Comparison of ENCODE assay signal across 12 mouse cellular contexts in the genomic region with DNA sequence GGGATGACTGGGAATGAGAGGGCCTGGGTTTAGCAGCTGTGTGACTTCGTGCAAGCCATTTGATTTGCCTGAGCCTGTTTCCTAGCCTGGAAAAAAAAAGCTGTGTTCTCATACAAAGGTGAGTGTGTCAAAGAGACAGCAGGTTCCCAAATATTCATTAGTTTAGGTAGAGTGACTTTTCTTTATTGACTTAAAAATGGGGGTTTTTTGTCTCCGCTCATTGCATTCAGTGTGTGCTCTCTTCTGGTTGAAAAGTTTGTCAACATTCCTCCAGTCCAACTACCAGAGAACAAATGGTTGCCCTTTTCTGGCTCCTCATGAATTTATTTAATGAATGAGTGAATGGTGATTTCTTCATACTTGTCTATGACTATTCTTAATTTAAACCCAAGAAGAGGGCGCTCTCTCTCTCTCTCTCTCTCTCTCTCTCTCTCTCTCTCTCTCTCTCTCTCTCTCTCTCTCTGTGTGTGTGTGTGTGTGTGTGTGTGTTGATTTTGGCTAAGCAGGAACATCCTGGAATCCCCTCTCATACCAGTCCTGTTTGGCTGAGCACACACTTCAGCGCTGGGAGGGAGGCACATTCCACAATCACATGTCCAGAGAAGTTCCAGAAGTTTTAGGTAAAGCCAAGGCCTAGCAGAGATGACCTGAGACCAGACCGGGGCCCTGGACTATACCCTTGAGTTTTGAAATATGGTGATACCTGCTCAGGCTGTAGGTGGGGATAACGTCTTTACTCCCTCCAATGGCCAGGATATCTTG. TPM values are rescaled to one million over a fixed set of nuclear protein-coding genes. Genes with fewer than 3 reads are reported as not detected.
A peak's percentile ranks its signal among the peaks of the same experiment; 100 is the strongest.
DNase-seq lines count a peak whose midpoint lies in the region; ATAC-seq lines count a peak whose summit lies in the region.
"Had no signal": no experiment of that assay in that cellular context is flagged by ENCODE, and none has a peak within 500 bp of the region (broad histone marks: within the 10 kb centered on the region; RNA-seq: fewer than 3 reads in every experiment).

No protein-coding gene starts in this region.

- peak overlapping the region; percentile 80 for H3K9ac ChIP-seq in heart, embryonic 11.5 days (ENCODE audit: low read depth, low read length)
- peak overlapping the region; percentile 58; the same call in 1 of the 2 replicates for H3K9ac ChIP-seq in hindbrain, embryonic 13.5 days
- no peak overlapping the region for H3K9ac ChIP-seq in neural tube, embryonic 14.5 days (replicated peaks; ENCODE audit: low read depth, low read length)
- H3K9ac ChIP-seq: liver, embryonic 13.5 days had no signal

- H3K27ac ChIP-seq in heart, embryonic 11.5 days (ENCODE audit: low read depth, low read length) = peak overlapping the region; percentile 63; the same call in 1 of the 2 replicates
- peak overlapping the region; percentile 62 for H3K27ac ChIP-seq in hindbrain, embryonic 13.5 days
- H3K27ac ChIP-seq in neural tube, embryonic 14.5 days (ENCODE audit: low read depth, low read length) = 0 out of 2 replicates have a peak overlapping the region, but pooled peaks have one; percentile 41
- H3K27ac ChIP-seq: liver, embryonic 13.5 days had no signal

- ATAC-seq in heart, embryonic 11.5 days (replicated peaks; ENCODE audit: insufficient number of reproducible peaks, low FRiP score, low TSS enrichment) = no peak
- ATAC-seq in hindbrain, embryonic 13.5 days (ENCODE audit: low FRiP score) = no peak
- ATAC-seq in neural tube, embryonic 14.5 days (ENCODE audit: low read depth) = no peak
- ATAC-seq: CD4-positive, CD25-positive, alpha-beta regulatory T cell, adult 4 months had no signal

- H3K9me3 ChIP-seq in heart, embryonic 11.5 days (replicated peaks; ENCODE audit: control insufficient read depth, low read length) = peaks cover 4% of the 10 kb centered on the region
- no peaks in the 10 kb centered on the region for H3K9me3 ChIP-seq in hindbrain, embryonic 13.5 days
- no peaks in the 10 kb centered on the region for H3K9me3 ChIP-seq in neural tube, embryonic 14.5 days (ENCODE audit: control insufficient read depth, low read length)

- H3K4me1 ChIP-seq in heart, embryonic 11.5 days (ENCODE audit: control insufficient read depth, insufficient read depth, low read length) = peaks cover 26% of the 10 kb centered on the region; the same call in 1 of the 2 replicates
- peaks cover 35% of the 10 kb centered on the region for H3K4me1 ChIP-seq in hindbrain, embryonic 13.5 days (replicated peaks)
- peaks cover 17% of the 10 kb centered on the region for H3K4me1 ChIP-seq in neural tube, embryonic 14.5 days (ENCODE audit: control insufficient read depth, insufficient read depth, low read length)
- H3K4me1 ChIP-seq: liver, embryonic 13.5 days had no signal

- peak overlapping the region; percentile 57 for H3K4me3 ChIP-seq in heart, embryonic 11.5 days (ENCODE audit: low read depth, low read length)
- peak overlapping the region; percentile 60 for H3K4me3 ChIP-seq in hindbrain, embryonic 13.5 days
- H3K4me3 ChIP-seq in neural tube, embryonic 14.5 days (ENCODE audit: low read depth, low read length) = peak overlapping the region; percentile 58
- H3K4me3 ChIP-seq: liver, embryonic 13.5 days had no signal

- peak overlapping the region; percentile 71 for H3K4me2 ChIP-seq in heart, embryonic 11.5 days
- peak overlapping the region; percentile 96 for H3K4me2 ChIP-seq in hindbrain, embryonic 13.5 days
- peak overlapping the region; percentile 99 for H3K4me2 ChIP-seq in neural tube, embryonic 14.5 days (ENCODE audit: low read depth, low read length)
- H3K4me2 ChIP-seq: liver, embryonic 13.5 days had no signal

- intact Hi-C loops in left cerebral cortex, postnatal 10 days (cut with DNase I) = loop anchor here (10.0 kb wide), 1 partner anchor 106 kb away; no protein-coding TSS in a partner anchor

- 41% methylated on average over 6 of the region's 6 CpGs for WGBS in heart, embryonic 11.5 days (ENCODE audit: insufficient replicate concordance)
- WGBS in hindbrain, embryonic 13.5 days = 56% methylated on average over 6 of the region's 6 CpGs
- WGBS in neural tube, embryonic 14.5 days = 63% methylated on average over 6 of the region's 6 CpGs

- H3K36me3 ChIP-seq in heart, embryonic 11.5 days (ENCODE audit: control insufficient read depth, insufficient read depth, low read length) = no peaks in the 10 kb centered on the region
- no peaks in the 10 kb centered on the region for H3K36me3 ChIP-seq in hindbrain, embryonic 13.5 days
- no peaks in the 10 kb centered on the region for H3K36me3 ChIP-seq in neural tube, embryonic 14.5 days (ENCODE audit: control insufficient read depth, insufficient read depth, low read length)
- H3K36me3 ChIP-seq: liver, embryonic 13.5 days had no signal

- H3K27me3 ChIP-seq in heart, embryonic 11.5 days (ENCODE audit: control insufficient read depth, insufficient read depth, low read length) = no peaks in the 10 kb centered on the region
- H3K27me3 ChIP-seq in hindbrain, embryonic 13.5 days = peaks cover 59% of the 10 kb centered on the region
- H3K27me3 ChIP-seq in neural tube, embryonic 14.5 days (ENCODE audit: control insufficient read depth, insufficient read depth, low read length) = peaks cover 14% of the 10 kb centered on the region

- DNase-seq in heart, postnatal 4 days = no peak
- peak; percentile 20 for DNase-seq in lung, postnatal 36 days
- no peak for DNase-seq in lung, postnatal 25 days (ENCODE audit: low spot score)
- no peak for DNase-seq in left cerebral cortex, postnatal 10 days (ENCODE audit: extremely low spot score in 1 of 2, low spot score in 2 of 2)
- no peak for DNase-seq in adrenal gland, adult 2 months
- DNase-seq: liver, embryonic 13.5 days; thymus, adult 18-20 months had no signal

RNA-seq across cellular contexts. Expression of a gene that starts 2.6 kb away (rescaled TPM):
- polyA plus RNA-seq in heart, embryonic 11.5 days (2014; fragmentation: Nextera tagmentation; extraction: Ambion mirVana) = 79.7 and 100 TPM in 2 replicates
- 10 to 100 TPM; 28.6 to 32.7 TPM for total RNA-seq in heart, postnatal 4 days (2021)
- polyA plus RNA-seq in hindbrain, embryonic 13.5 days (2015; fragmentation: Nextera tagmentation; extraction: Ambion mirVana) = 82.8 and 104 TPM in 2 replicates
- polyA plus RNA-seq in neural tube, embryonic 14.5 days (2014; fragmentation: Nextera tagmentation; extraction: Ambion mirVana) = 81.7 and 95.0 TPM in 2 replicates
- 10 to 100 TPM; 46.6 to 49.5 TPM for total RNA-seq in left cerebral cortex, postnatal 10 days (2021)
- total RNA-seq in adrenal gland, adult 2 months (2021) = 10 to 100 TPM; 10.3 to 12.2 TPM
- 8.4 and 10.4 TPM in 2 replicates for polyA plus RNA-seq in adrenal gland, adult 2 months (2012; rRNA removed)
- total RNA-seq: monocyte, adult 5-6 weeks had no signal
